Mouse (Mus musculus) heart, adult 2 months (tissue): ENCODE data around the gene Prkaca. TPM values are rescaled to one million over a fixed set of nuclear protein-coding genes. Genes with fewer than 3 reads are reported as not detected.
A peak's percentile ranks its signal among the peaks of the same experiment; 100 is the strongest.

Experiments used
- DNase-seq, 2 experiments: peaks; one replicate each; pipeline ENCODE4 v3.0.0; 2021
- H3K27ac ChIP-seq: fragments of 200-600 bp; 2 replicates; pipeline ENCODE4 v1.8.1; 2022
- H3K27me3 ChIP-seq: fragments of 200-500 bp; 2 replicates; pipeline ENCODE4 v1.6.1; 2012; ENCODE audit warnings: mild to moderate bottlenecking, low read length, inconsistent platforms, mixed read lengths; ENCODE audit not compliant: control insufficient read depth, insufficient read depth
- H3K36me3 ChIP-seq: fragments of 200-500 bp; 2 replicates; pipeline ENCODE4 v1.6.1; 2012; ENCODE audit warnings: low read length, inconsistent platforms; ENCODE audit not compliant: control insufficient read depth, insufficient read depth
- H3K4me1 ChIP-seq: fragments of 200-500 bp; 2 replicates; pipeline ENCODE4 v1.6.1; 2011; ENCODE audit warnings: low read length; ENCODE audit not compliant: control insufficient read depth, insufficient read depth
- H3K4me3 ChIP-seq: fragments of 200-600 bp; 2 replicates; pipeline ENCODE4 v1.8.1; 2022
- H3K79me2 ChIP-seq: fragments of 200-500 bp; replicated peaks from 2 replicates; pipeline ENCODE4 v1.6.1; 2012; ENCODE audit warnings: mild to moderate bottlenecking, inconsistent platforms, low read length, moderate library complexity, mixed read lengths; ENCODE audit not compliant: control insufficient read depth, insufficient read depth
- H3K9ac ChIP-seq: fragments of 200-500 bp; 2 replicates; pipeline ENCODE4 v1.6.1; 2012; ENCODE audit warnings: low read depth, mild to moderate bottlenecking, control low read depth, inconsistent platforms, low read length, mixed read lengths
- CTCF ChIP-seq: fragments of 200-600 bp; IDR thresholded peaks from 2 replicates; pipeline ENCODE4 v1.8.1; 2022; ENCODE audit warnings: antibody characterized with exemption, mild to moderate bottlenecking, moderate library complexity
- EP300 ChIP-seq: fragments of 200-500 bp; IDR thresholded peaks from 2 replicates; pipeline ENCODE4 v1.6.1; 2011; ENCODE audit warnings: low read depth, low read length, control low read depth; ENCODE audit not compliant: insufficient read depth
- POLR2A ChIP-seq: fragments of 200-500 bp; IDR thresholded peaks from 2 replicates; pipeline ENCODE4 v1.6.1; 2011; ENCODE audit warnings: mild to moderate bottlenecking, low read depth, low read length, control low read depth; ENCODE audit not compliant: insufficient read depth
- WGBS: fragments of 180-500 bp; shearing (Covaris S2); methylation state at CpG from one replicate; pipeline ENCODE4 v1.1.7; 2018; 5-methylcytosine and 5-hydroxymethylcytosine counted together
- intact Hi-C: fragments of 180-260 bp; cut with DNase I; formaldehyde crosslinking; loops from one replicate; pipeline ENCODE4 v1.15.1; 2025
- polyA plus RNA-seq: library from polyadenylated mRNA; depleted of rRNA; stranded (reverse); fragments of >200 nt; gene quantifications from 2 replicates; pipeline ENCODE4 v1.2.3, GENCODE M21; 2012
- total RNA-seq, 2 experiments: library from RNA; stranded (reverse); gene quantifications; 2 replicates each; pipeline ENCODE4 v1.2.3; 2021

Gene Prkaca
- total and polyA plus RNA-seq, 3 experiments: 239 to 331 (median 306) TPM

DNA sequence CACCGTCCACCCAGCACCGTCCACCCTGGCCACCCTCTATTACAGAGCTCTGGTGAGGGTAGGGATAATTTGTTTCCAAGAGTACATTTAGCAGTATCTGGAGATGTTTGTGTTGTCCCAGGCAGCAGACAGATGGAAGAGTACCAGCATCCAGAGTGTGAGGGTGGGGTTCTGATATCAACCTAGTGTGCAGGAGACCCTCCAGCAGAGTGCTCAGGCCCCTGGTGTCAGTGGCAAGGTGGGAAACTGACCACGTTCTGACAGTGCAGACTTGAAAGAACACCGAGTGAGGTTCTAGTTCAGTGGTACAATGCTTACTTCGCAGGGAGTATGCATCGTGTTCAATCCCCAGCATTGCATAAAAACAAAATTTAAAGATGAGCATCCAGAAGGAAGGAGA, 1.1 kb upstream of the Prkaca start:
- DNase-seq: no peak
- H3K79me2 ChIP-seq: peaks cover 6% of the 10 kb centered on the region; the same call in 1 of the 2 replicates
- peak overlapping the region; percentile 85; the same call in 1 of the 2 replicates for H3K27ac ChIP-seq
- no peaks in the 10 kb centered on the region for H3K27me3 ChIP-seq
- peak overlapping the region; percentile 97 for H3K9ac ChIP-seq
- WGBS: 80% methylated on average over 6 of the region's 6 CpGs
- intact Hi-C loops: no loop called here
- TF ChIP-seq CTCF (no peak), POLR2A (no peak), EP300 (no peak)
- peaks cover 2% of the 10 kb centered on the region for H3K4me1 ChIP-seq
- no peaks in the 10 kb centered on the region for H3K36me3 ChIP-seq
- H3K4me3 ChIP-seq: peak overlapping the region; percentile 74

DNA sequence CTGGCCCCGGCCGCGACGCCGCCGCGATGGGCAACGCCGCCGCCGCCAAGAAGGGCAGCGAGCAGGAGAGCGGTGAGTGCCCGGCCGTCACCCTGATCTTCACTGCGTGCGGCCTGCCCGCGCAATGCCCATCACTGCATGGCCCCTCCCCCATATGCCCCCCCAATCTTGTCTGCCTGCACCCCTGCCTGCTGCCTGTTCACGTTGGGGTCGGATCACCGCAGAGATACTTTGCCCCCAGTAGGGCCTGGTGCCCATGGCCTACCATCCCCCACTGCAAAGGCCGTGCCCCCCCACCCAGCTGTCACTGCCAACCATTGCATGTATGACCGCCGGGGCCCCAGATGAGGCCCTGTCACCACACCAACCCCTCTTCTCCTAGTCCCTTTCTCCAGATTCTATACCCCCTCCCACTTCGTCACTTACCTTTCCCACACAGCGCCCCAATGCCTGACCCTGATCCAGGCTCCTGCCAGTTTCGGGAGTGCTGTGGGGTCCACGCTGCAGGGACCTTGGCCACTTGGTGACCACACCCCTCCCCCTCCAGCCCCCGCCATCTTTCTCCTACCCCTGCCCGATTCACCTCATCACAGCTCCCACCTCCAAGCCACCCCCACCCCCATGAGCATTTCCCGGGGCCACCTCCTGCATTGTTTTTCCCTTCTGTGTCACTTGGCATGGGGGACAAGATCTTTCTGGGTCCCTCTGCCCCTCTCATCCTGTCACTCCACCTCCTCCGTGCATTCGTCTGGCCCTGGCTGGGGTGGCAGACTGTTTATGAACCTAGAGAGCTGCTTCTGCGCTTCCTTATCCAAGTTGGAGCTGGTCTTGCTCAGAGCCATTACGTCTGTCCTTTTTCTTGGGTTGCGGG, 603 bp downstream of the Prkaca start:
- Histone ChIP-seq H3K36me3 (no peaks in the 10 kb centered on the region), H3K27ac (peak overlapping the region; percentile 81), H3K4me3 (peak overlapping the region; percentile 72), H3K9ac (peak overlapping the region; percentile 97), H3K79me2 (peaks cover 6% of the 10 kb centered on the region; the same call in 1 of the 2 replicates), H3K4me1 (peaks cover 13% of the 10 kb centered on the region), H3K27me3 (no peaks in the 10 kb centered on the region)
- 2% methylated on average over 37 of the region's 37 CpGs for WGBS
- peak in 1 of 2 experiments; percentile 45 for DNase-seq
- no peak for TF ChIP-seq EP300
- TF ChIP-seq POLR2A: 0 out of 2 replicates have a peak, but pooled peaks have one; percentile 7
- TF ChIP-seq CTCF: no peak
- intact Hi-C loops: loop anchor here (2.0 kb wide), 1 partner anchor 23 kb away; the partner anchor contains the start of gene Samd1

DNA sequence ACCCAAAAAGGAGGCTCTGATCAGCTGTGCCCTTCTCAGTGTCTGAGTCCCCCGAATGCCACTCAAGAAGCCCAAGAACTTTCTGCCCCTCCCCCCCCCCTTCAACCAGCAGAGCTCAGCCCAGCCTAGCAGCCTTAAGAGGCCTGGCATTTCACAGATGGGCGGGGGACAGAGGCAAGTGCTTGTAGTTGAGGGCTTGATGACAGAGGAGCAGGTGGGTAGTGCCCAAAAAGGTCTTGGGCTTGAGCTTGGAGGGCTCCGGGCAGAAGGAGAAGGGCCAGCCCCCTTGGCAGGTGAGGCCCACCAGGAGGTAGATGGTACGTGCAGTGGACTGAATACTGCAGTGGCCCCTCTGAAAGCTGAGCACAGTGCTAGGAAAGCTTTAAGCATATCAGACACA, 1.7 kb downstream of the Prkaca start:
- Histone ChIP-seq H3K4me1 (peaks cover 17% of the 10 kb centered on the region), H3K9ac (no peak overlapping the region), H3K36me3 (no peaks in the 10 kb centered on the region), H3K4me3 (no peak overlapping the region), H3K79me2 (peaks cover 6% of the 10 kb centered on the region), H3K27ac (no peak overlapping the region), H3K27me3 (no peaks in the 10 kb centered on the region)
- DNase-seq: peak in 1 of 2 experiments; percentile 23
- 67% methylated on average over 4 of the region's 4 CpGs for WGBS
- intact Hi-C loops: loop anchor here (2.0 kb wide), 1 partner anchor 22 kb away; the partner anchor contains the start of gene Samd1
- TF ChIP-seq CTCF (no peak), EP300 (no peak), POLR2A (no peak)

DNA sequence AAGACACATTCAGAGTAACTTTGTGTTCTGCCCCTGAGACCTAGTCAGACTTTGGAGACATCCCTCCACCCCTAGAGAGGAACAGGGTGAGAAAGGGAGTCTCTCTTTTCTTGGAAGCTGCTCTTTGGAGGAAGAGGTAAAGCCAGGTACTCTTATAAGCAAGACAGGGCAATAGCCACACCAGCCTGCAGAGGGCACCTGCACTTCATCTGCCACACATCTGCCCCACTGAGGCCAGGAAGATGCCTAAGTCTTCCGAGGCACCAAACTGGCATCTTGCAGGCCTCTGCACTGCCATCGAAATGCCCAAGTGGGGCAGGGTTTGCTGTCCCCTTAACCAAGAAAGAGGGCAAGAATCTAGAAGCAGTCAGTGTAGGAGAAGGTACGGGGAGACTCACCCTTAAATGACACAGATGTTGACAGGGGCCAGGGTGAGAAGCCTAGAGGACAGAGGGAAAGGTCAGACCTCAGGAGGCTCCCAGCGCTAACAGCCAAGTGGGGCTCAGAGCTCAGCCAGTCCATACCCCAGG, 3.4 kb downstream of the Prkaca start:
- intact Hi-C loops: no loop called here
- H3K36me3 ChIP-seq: no peaks in the 10 kb centered on the region
- H3K27ac ChIP-seq: peak overlapping the region; percentile 15; the same call in 1 of the 2 replicates
- H3K79me2 ChIP-seq: peaks cover 6% of the 10 kb centered on the region
- H3K4me3 ChIP-seq: no peak overlapping the region
- H3K4me1 ChIP-seq: peaks cover 18% of the 10 kb centered on the region
- no peaks in the 10 kb centered on the region for H3K27me3 ChIP-seq
- DNase-seq: peak; percentile 44 to 49
- no peak for TF ChIP-seq POLR2A
- peak; percentile 70 for TF ChIP-seq CTCF
- 56% methylated on average over 4 of the region's 4 CpGs for WGBS
- no peak overlapping the region for H3K9ac ChIP-seq

DNA sequence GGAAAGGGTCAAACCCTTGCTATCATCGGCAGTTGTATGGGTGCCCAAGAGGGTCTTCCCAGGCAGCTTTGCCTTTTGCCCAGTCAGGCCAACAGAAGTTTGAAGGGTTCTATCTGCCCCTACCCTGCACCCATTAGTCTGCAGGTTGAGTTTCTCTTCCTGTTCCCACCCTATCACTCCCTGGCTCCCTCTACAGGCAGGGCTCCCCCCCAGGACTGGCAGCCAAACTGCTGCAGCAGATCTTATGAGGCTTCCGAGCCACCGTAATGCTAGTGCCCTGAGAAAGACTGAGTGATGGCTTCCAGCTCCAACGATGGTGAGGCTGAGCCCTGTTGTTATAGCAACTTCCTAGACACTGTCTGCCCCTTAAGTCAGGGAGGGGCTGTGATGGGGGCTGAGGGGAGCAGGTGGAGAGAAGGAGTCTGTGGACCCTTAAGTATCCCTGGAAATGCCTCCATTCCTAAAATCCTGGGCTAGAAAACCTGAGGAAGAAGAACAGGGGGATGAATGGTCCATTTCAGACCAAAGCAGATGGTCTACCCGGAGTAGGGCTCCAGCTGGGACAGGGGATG, 4.1 kb downstream of the Prkaca start:
- Histone ChIP-seq H3K27me3 (no peaks in the 10 kb centered on the region), H3K27ac (peak overlapping the region; percentile 82), H3K9ac (no peak overlapping the region), H3K36me3 (no peaks in the 10 kb centered on the region), H3K79me2 (peaks cover 6% of the 10 kb centered on the region), H3K4me3 (no peak overlapping the region), H3K4me1 (peaks cover 18% of the 10 kb centered on the region)
- intact Hi-C loops: no loop called here
- DNase-seq: no peak
- 67% methylated on average over 5 of the region's 5 CpGs for WGBS
- TF ChIP-seq POLR2A (no peak), CTCF (peak; percentile 50)
